Mouse (Mus musculus) spleen, postnatal 10 days (tissue): ENCODE results near the gene Zmynd8.

Source experiments
- DNase-seq, 2 experiments: peaks; one replicate each; pipeline ENCODE4 v3.0.0; 2021 to 2022; ENCODE audit warnings: low spot score in 2 of 2

The Zmynd8 gene

DNA sequence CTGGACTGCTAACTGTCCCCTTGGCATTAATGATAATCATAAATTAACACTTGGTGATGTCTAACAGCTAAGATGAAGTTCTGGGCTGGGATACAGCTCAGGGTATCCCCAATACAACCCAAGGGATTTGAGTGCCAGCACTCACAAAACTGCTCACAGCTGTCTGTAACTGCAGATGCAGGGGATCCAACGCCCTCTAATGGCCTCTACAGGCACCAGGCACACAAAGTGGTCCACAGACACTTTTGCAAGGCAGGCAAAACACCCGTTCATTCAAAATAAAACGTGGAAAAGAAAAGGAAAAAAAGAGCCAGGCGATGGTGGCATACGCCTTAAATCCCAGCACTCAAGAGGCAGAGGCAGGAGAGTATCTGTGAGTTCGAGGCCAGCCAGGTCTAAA, 658 bp upstream of the Zmynd8 start:
- DNase-seq, result no peak

DNA sequence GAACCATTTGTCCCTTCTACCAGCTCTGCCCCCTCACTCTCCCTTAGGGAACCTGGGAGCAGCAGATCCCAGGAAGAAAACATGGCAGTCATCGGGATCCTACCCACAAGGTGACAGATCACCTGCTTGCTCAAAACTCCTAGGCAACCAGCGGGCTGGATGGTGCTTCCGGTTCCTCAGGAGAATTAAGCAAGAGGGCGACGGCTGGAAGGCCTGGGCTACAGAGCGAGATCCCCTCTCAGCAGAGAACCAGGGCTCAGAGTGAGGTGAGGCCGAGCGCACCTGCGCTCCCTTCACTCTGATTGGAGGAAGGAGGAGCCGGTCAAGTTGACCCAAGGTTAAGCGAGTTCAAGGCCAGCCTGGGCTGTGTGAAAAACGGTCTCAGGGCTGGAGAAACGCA, 2.6 kb downstream of the Zmynd8 start:
- DNase-seq, result no peak

DNA sequence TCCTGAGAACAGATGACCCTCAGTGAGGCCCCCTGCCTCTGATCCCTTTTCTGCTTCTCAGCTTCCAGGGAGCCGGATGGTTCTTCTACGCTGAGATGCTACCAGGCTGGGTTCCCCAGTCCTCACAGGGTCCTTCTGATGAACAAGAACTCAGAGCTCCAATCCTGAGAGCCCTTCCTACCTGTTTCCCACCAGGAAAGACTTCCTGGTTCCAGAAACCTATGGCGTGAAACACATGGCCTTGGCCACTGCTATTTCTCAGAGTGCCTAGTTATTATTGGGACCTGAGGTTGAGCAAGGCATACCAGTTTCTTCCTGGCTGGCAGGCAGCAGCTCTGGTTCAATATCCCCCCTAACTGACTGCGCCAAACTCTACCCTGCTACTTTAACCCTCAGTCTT, 3.1 kb downstream of the Zmynd8 start:
- DNase-seq, result no peak

DNA sequence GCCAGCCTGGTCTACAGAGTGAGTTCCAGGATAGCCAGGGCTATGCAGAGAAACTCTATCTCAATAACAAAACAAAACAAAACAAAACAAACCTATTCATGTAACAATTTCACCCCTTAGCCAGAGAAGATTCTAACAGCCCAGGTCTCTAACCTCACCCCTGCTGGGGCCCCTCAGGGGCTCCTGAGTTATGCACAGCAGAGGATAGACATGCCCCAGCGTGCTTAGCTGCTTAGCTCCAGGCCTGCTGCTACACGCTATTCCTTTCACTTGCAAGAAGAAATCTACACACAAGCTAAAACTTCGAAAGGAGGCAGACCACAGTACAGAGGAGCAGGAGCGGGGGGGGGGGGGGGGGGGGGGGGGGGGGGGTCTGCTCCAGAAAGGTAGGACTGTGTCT, 4.3 kb downstream of the Zmynd8 start:
- DNase-seq, result no peak

DNA sequence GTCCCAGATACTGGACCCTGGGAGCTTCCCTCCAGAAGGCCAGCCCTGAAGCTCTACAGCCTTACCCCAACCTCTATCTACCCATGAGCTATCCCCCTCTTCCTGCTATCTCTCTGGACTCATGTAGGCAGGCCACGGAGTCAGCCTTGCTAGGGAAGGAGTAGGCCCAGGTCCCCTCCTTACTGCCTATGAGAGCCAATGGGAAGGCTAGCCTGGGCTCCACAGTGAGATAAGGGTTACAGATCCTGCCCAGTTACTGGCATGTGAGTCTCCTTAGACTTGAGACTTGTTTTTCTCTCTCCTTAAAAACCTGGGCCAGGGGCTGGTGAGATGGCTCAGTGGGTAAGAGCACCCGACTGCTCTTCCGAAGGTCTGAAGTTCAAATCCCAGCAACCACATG, 5.6 kb downstream of the Zmynd8 start:
- no peak for DNase-seq

DNA sequence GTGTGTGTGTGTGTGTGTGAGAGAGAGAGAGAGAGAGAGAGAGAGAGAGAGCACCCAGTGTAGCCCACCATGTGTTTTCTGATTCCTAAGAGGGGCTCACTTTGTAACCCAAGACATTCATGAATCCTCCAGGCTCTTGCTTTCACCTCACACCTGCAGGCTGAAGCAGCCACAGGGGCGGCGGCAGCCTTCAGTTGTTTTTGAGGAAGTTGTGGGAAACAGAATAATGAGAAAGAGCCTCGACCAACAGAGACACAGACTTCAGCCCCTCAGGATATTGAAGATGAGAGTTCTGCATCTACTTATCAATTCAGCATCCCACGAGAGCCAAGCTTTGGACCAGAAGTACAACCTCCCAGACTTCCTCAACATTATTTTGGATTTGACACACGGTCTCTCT, 6.2 kb downstream of the Zmynd8 start:
- DNase-seq, result no peak

DNA sequence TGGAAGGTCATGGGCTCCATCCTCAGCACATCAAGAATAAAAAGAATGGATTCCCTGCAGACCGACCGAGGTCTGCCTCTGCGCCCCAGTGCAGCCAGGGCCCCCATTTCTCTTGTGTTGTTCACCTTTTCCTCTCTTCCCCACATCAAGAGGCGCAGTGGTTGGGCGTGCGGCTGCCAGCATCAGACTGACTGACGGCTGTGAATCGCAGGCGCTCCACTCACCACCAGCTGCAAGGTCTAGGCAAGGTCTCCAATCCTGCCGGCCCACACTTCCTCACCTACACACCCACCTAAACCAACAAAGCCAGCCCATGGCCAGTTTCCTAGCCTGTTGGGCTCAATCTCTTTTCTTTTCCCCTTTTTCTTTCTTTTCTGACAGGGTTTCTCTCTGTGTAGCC, 8.4 kb downstream of the Zmynd8 start:
- DNase-seq, result peak in 1 of 2 experiments; percentile 47

DNA sequence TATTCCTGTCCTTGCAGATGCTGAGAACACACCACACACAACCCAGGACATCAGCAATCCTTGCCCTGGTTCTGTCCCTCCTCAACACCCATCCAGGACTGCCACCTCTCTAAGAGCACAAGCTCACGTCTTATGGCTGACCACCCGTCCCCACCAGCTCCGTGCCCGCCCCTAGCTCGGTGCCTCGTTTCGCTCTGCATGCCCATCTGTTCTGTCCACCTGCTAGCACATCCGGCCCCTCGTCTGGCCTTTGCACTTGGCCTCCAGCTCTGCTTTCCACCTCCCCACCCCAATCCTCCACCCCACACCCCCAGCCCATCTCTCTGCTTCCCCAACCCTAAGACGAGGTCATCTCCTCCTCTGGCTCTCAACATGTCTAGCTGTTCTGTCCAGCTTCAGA, 8.9 kb downstream of the Zmynd8 start:
- no peak for DNase-seq

DNA sequence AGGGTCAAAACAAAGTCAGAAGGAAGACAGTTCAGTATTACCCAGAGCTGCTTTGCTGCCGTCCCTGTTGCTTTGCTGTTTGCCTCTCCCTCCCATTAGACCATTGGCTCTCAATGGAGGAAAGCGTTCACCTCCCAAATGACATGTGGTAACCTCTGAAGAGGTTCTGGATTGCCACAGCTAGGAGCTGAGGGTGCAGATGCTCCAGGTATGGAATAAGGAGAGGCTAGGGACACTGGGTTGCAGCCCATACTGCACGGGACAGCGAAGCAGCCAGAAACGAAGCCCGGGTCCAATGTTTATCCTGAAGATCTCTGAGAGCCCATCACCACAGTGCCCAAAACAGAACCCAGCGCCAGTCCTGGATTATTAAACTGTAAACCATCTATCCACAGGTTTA, 9.6 kb downstream of the Zmynd8 start:
- peak in 1 of 2 experiments; percentile 51 for DNase-seq

DNA sequence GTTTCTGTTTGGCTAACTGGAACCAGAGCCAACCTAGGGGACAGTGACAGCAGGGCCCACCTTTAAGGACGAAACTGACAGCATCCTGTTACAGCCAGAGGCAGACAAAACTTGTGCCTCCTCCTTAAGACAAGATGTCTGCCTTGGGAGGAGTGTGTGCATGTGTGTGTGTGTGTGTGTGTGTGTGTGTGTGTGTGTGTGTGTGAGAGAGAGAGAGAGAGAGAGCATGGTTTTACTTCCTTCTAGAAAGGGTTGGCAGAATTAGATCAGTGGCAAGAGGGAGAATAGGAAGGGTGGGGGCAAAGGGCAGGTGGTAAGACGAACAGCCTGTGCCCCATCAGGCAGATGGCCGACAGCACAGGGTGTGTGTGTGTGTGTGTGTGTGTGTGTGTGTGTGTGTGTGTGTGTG, 10.0 kb downstream of the Zmynd8 start:
- peak; percentile 40 to 66 for DNase-seq

DNA sequence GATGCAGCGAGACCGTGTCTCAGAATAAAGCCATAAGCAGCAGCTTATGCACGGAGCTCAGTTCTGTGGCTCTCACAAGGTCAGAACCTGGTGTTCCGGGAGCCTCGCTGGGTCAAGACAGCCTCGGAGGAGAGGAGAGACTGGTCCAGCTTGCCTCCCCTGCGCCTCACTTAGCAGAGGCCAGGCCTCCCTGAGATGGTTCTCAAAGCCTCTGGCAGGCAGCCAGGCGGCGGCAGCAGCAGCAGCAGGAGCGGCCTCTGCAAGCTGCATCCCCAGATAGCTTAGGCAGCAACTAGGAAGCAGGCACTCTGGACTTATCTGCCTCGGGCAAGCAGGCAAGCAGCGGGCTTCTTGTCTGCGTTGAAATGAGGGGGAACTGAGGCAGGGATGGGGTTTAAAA, 10.4 kb downstream of the Zmynd8 start:
- DNase-seq, result peak; percentile 89 to 95

DNA sequence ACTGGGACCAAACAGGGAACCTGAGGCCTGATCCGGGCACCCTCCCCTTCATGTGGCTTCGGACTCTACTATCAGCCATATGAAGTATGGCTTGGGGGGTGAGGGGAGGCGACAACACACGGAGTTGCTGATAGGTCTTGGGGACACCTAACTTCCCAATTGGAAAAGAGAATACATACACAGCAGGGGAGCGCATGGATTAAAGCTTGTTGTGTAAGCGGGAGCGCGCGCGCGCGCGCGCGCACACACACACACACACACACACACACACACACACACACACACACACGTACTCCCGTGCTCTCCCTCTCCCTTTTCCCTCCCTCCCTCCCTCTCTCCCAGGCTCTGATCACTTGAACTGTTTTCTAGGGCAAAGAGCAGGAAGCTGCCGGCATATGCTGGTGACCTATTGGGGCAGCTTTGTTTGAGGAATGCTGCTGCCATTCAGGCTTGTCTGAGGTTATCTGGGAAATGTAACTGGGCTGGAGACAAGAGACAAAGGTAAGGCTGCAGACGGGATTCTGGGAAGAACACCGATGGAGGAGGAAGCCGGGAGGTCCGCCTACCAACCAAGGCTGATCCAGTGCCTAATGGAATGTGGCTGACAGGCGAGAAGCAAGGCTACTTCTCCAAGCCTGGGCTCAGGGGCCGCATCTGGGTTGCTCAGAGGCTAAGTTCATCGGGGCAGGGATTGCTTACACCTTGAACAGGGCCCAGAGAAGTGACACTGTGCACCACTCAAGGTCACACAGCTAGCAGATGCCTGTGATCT, 11.8 kb downstream of the Zmynd8 start:
- DNase-seq, result peak; percentile 34 to 58

DNA sequence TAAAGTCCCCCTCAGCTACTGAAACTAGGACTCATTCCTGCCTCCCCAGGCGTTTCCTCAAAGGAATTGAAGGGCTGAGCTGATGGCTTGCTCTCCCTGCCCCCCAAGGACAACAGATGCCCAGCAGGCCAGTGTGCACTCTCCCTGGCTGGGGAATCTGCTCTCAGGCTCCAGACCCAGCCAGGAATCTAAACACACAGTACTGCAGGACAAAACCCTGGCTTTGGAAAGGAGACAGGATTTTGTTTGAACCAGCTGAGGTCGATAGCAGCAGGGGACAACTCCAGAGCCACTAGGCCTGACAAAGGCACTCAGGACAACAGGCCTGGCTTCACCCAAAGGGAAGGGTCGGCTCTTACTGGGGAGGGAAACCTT, 12.3 kb downstream of the Zmynd8 start:
- peak; percentile 39 to 55 for DNase-seq

DNA sequence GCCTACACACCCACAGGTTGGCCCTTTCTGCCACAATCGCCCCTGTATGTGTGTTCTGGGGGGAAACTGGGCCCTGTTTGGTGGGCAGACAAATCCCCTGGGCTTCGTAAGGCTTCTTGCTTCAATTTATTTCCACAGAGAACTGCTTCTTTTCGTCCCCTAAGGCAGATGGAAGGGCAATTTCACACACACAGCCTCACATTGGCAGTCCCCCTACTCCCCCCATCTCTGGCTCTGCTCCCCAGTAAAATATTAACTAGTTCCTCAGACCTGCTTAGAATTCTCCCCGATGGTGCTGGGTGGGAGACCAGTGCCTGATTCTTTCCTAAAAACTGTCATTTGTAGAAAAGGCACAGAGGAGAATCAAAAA, 12.9 kb downstream of the Zmynd8 start:
- no peak for DNase-seq

DNA sequence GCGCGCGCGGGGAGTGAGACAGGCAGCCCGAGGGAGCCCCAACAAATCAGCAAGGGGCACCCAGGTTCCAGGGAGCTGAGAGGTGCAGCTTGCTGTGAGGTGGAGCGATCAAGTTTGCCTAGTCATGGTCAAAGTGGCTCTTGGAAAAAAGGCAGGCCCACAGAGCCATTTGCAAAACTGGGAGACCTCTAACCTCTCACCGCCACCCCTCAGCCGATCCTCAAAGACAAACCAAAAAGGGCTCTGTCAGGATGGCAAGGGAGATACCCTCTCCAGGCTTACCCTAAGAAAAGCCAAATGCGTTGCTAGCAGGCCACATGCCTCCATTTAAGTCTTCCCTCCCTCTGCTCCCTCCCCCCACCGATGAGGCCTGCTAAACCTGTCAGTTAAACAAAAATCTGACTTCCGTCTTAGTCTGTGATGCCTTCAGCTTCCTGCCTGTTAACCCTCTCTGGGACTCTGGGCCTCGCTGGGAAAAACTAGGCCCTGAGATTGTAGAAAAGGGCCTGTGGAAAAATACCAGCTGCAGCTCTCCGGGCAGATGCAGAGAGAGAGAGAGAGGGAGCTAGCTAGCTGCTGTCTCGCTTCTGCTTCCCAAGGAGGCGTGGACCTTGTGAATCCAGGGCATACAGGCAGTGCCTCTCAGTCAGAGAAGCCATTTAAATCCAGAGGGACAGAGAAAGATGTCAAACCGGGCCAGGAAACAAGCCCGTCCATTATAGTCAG, 13.4 kb downstream of the Zmynd8 start:
- DNase-seq, result peak; percentile 77 to 78

DNA sequence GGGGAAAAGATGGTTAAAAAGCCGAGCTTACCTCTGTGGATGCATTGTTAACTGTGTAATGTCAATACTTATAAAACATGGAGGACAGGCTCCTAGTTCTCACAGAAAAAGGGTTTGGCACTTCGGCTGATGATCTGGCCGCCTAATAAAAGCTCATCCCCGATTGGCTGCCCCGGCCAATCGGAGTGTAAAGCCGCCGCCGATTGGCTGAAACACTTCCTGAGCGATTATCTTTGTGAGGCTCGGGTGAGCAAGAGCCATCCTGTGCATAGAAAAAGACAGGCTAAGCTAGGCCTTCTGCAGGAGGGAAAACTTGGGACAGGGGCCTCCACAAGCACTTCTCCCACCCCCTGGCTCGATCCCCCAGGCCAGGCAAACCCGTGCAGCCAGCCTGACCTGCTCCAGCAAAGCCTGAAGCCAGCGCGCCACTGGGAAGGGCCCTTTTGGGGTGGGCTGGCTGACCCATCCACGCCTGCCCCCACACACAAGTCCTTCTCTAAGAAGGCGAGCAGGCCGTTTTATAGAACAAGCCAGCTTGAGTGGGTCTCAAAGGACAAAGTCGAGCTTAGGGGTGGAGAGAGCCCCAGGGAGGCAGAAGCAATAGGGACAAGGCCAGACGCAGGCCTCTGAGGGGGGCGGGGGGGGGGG, 14.1 kb downstream of the Zmynd8 start:
- DNase-seq, result peak; percentile 93 to 100

DNA sequence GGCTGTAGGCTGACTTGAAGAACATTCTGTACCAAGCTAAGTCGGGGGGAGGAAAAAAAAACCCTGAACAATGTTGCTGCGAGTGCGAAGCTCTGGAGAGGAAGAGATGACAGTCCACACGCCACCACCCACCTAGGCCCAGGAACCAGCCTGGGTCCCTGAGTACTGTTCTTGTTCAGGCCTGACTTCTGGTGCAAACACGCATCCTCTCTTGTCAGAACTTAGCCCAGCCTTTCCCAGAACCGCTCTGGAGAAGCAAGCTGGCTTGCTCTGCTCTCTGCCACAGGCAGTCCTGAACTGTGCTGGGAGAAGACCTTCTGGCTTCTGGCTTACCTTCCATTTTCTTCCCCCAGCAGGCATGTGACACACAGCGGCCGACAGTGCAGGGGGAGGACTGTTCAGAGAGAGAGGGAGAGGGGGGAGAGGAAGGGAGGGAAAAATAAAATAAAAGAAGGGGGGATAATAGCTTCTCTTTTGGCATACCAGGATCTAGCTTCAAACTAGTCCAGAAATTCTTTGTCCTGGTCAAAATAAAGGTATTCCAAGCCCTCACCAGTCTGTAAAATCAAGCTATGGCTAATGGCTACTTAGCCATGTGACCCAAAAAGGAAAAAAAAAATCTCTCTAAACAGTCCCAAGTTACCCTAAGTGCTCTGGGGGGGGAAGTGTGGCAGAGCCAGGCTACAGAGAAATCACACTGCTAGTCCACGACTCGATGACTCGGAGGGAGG, 14.8 kb downstream of the Zmynd8 start:
- DNase-seq, result peak; percentile 63 to 77

DNA sequence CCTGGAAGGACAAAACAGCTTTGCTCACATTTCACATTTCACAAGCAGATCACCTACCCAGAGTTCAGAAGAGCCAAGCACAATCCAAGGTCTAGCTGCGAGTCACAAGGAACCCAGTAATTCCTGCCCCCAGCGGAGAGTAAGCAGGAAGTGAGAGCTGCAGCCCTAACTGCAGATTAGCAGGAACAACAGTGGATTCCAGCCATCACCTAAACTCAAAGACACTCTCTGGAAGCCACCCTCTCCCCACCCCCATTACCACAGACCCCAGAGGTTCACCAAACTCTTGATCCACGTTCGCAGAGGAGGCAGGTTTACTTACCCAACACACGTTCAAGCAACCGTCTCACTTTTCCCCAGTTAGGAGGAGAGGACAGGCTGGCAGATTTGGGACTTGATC, 15.8 kb downstream of the Zmynd8 start:
- DNase-seq, result peak; percentile 52 to 56

DNA sequence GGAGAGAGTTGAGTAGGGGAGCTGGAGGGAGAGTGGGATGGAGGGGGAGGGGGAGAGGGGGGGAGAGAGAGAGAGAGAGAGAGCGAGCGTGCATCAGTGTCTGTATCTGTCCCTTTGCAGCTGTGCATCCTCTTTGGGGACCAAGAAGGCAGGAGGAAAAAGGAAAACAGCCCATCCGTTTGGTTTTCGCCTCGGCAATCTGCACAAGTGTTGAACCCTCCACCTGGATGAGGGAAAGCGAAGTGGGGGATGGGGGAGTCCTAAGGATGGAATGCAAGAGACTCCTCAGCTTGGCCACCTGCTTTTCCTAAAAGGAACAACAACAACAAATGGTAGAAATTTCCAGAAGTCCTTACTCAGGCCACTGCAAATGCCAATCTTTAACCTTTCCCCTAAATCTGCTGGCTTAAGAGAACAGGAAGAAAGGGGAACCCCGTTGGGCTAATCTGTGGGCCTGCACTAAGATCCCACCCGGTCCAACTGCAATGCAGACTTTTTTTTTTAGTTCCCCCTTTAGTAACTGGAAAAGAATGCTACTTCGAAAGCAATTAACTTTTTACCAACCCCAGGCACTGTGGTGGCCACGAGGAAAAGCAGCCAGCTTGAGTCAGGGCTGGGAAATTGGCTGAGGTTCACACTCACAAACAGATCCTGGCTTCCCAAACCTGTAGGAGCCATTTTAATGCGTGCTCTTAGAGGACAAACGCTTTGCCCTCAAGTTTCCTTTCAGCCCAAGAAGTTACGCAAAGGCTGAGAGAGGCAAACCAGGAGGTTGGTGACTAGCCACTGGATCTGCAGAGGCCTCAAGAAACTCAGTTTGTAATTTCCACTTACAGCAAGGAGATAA, 17.0 kb downstream of the Zmynd8 start:
- peak in 1 of 2 experiments; percentile 46 for DNase-seq

DNA sequence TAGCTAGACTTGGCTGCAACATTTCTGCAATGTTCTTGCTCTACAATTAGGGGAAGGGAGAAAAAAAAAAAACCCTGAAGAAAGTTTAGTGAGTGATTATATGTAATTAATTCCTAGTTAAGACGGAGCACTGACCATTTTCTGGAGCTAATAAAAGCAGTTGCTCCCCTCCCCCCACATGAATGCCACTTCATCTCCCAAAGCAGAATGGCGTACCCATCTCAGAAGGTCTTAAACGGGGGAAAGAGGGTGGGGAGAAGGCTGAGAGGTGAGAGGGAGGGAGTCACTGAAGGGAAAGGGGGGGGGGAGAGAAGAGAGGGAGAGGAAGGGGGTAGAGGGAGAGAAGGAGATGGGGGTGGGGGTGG, 17.6 kb downstream of the Zmynd8 start:
- DNase-seq, result no peak

DNA sequence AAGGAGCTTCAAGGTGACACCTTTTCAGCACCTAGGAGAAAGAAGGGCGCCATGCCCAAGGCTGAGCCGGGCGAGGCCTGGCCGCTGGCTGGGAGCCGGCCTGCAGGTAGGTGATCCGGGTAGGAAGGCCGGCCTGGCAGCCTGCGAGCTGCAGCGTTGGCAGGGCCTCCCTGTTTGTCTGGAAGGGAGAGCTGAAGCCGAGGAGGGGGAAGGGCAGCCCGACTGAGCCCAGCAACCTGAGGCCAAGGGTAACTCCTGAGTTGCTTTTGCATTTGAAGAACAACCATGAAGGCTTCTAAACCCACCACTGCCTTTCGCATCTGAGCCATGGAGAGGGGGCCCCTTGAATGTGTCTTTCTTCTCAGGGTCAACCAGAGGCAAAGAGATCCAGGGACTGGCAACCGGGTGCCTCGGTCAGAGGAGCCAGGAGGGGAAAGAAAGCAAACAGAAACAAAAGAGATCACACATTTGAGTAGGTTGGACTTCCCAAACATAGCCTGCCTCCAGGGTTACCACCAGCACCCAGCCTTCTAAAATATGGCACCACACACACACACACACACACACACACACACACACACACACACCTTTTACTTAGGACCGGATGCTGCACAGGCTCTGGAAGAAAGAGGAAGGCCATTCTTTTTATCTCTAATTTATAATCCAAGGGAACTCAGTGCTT, 18.2 kb downstream of the Zmynd8 start:
- DNase-seq, result no peak
